Mouse (Mus musculus): Measurements from ENCODE around the gene Ifitm2.

DNA sequence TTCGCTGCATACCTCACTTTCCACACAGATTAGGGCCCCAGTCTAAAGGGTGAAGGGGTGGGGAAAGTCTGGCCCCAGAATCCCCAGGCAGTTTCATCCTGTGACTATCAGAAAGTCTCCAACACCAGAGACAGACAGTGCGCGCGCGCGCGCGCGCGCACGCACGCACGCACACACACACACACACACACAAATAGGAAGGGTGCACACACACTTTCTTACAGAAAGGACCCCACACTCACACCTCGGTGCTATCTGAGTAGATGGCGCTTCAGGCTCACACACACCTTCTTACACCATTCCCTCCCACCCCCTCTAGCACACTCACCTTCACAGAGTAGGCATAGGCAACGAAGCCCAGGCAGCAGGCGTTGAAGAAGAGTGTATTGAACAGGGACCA, 445 bp downstream of the Ifitm2 start:
- TF ChIP-seq POLR2A (IDR thresholded peaks at IDR 0.05; ENCODE audit: control insufficient read depth, low read depth, low read length) (no peak), CTCF (IDR thresholded peaks at IDR 0.05; ENCODE audit: control insufficient read depth, insufficient read depth, insufficient replicate concordance, low read depth, low read length) (no peak)
